Mouse (Mus musculus): ENCODE data around the gene Coa3.

DNA sequence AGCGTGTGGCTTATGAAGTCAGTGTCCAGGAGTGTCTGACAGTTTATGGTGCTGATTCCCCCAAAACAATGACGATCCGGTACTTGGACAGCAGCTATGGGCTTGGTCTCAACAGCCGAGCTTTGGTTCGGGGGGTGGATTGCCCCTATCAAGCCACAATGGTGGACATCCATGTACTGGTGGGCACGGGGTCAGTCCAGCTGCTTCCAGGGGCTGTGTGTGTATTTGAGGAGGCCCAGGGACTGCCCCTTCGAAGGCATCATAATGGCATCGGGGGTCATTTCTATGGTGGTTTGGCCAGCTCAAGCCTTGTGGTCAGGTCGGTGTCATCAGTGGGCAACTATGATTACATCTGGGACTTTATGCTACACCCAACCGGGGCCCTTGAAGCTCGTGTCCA, 47.2 kb upstream of the Coa3 start:
- TF ChIP-seq POLR2A (IDR thresholded peaks at IDR 0.05; ENCODE audit: extremely low read depth, insufficient read depth, low read length) (no peak), CTCF (IDR thresholded peaks at IDR 0.05; ENCODE audit: low read depth, low read length) (no peak)
